Mouse (Mus musculus) intestine, embryonic 15.5 days (tissue): ENCODE results near the gene Clcc1. TPM values are rescaled to one million over a fixed set of nuclear protein-coding genes. Genes with fewer than 3 reads are reported as not detected.
"Not testable (repeated sequence)": the region's sequence is repeated elsewhere in the genome, so short reads cannot be mapped to it uniquely, and the experiment has no call there.

Source experiments
- ATAC-seq: fragments of 200-750 bp; cut with Nextera tagmentation; 2 replicates; pipeline ENCODE4 v1.8.0; 2017; ENCODE audit warnings: moderate TSS enrichment, moderate library complexity
- H3K27ac ChIP-seq: fragments of 300-500 bp; sonication (generic); 2 replicates; pipeline ENCODE4 v1.5.1; 2015; ENCODE audit warnings: mild to moderate bottlenecking, inconsistent platforms
- H3K27me3 ChIP-seq: fragments of 300-500 bp; sonication (generic); replicated peaks from 2 replicates; pipeline ENCODE4 v1.6.1; 2015; ENCODE audit warnings: inconsistent platforms
- H3K36me3 ChIP-seq: fragments of 300-500 bp; sonication (generic); 2 replicates; pipeline ENCODE4 v1.6.1; 2015; ENCODE audit warnings: inconsistent platforms
- H3K4me1 ChIP-seq: fragments of 300-500 bp; sonication (generic); replicated peaks from 2 replicates; pipeline ENCODE4 v1.6.1; 2015; ENCODE audit warnings: inconsistent platforms
- H3K4me2 ChIP-seq: fragments of 300-500 bp; sonication (generic); replicated peaks from 2 replicates; pipeline ENCODE4 v1.6.1; 2015; ENCODE audit warnings: mild to moderate bottlenecking, inconsistent platforms
- H3K4me3 ChIP-seq: fragments of 300-500 bp; sonication (generic); replicated peaks from 2 replicates; pipeline ENCODE4 v1.5.1; 2015; ENCODE audit warnings: inconsistent platforms
- H3K9ac ChIP-seq: fragments of 300-500 bp; sonication (generic); 2 replicates; pipeline ENCODE4 v1.6.1; 2015; ENCODE audit warnings: inconsistent platforms
- H3K9me3 ChIP-seq: fragments of 300-500 bp; sonication (generic); 2 replicates; pipeline ENCODE4 v1.6.1; 2016; ENCODE audit warnings: inconsistent platforms
- WGBS: fragments of 180-500 bp; shearing (Covaris S2); methylation state at CpG from one replicate; pipeline ENCODE4 v1.1.7; 2015; 5-methylcytosine and 5-hydroxymethylcytosine counted together
- polyA plus RNA-seq: library from polyadenylated mRNA; unstranded; fragments of >200 nt; fragmentation: Nextera tagmentation; extraction: Ambion mirVana; gene quantifications from 2 replicates; pipeline ENCODE4 v1.2.1, GENCODE M21; 2015

Clcc1 gene
- polyA plus RNA-seq, 1 experiment from 2014 or later = 74.3 TPM

DNA sequence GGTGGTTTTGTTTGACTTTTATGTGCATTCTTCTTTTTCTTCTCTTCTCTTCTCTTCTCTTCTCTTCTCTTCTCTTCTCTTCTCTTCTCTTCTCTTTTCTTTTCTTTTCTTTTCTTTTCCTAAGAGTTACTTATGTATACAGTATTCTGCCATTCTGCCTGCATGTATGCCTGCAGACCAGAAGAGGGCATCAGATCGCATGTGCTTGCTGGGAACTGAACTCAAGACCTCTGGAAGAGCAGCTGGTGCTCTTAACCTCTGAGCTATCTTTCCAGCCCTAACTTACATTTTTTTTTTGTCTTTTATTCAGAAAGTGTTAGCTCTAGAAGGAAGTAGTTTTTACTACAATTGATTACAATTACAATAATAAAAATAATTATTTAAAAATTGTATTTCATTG lies 7.2 kb downstream of the Clcc1 start:
- Histone ChIP-seq H3K9ac (no peak overlapping the region), H3K36me3 (peaks cover 14% of the 10 kb centered on the region), H3K9me3 (no peaks in the 10 kb centered on the region), H3K27me3 (no peaks in the 10 kb centered on the region), H3K27ac (no peak overlapping the region), H3K4me1 (no peaks in the 10 kb centered on the region), H3K4me2 (no peak overlapping the region), H3K4me3 (no peak overlapping the region)
- no peak for ATAC-seq
- 88% methylated on average over 1 of the region's 1 CpGs for WGBS

GRCm38 (mm10) chr3:108676616-108677015 lies 22.9 kb downstream of the Clcc1 start:
- Histone ChIP-seq H3K4me1 (no peaks in the 10 kb centered on the region), H3K4me3 (no peak overlapping the region), H3K9ac (no peak overlapping the region), H3K36me3 (peaks cover 27% of the 10 kb centered on the region), H3K27ac (no peak overlapping the region), H3K9me3 (no peaks in the 10 kb centered on the region), H3K4me2 (no peak overlapping the region), H3K27me3 (no peaks in the 10 kb centered on the region)
- 77% methylated on average over 4 of the region's 4 CpGs for WGBS
- ATAC-seq = no peak

DNA sequence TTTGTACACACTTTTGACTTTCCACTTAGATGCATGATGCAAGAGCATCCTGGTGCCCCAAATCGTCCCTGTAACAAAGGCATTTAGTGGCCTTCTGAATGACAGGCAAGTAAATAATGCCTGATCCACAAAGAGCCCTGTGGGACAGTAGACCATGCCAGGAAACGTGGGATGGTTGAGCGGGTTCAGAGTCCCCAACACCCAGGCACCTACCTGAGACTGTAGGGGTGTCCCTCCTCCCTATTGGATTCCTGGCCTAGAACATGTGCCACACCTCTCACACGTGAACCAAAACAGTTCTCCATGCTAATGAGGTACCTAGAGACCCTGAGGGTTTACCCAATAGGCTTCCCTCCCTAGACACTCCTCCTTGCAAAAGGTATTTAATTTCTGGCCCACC lies 27.3 kb downstream of the Clcc1 start:
- H3K4me3 ChIP-seq = no peak overlapping the region
- H3K4me1 ChIP-seq = no peaks in the 10 kb centered on the region
- WGBS = 82% methylated on average over 4 of the region's 4 CpGs
- H3K27ac ChIP-seq = no peak overlapping the region
- no peaks in the 10 kb centered on the region for H3K9me3 ChIP-seq
- H3K4me2 ChIP-seq = no peak overlapping the region
- no peak overlapping the region for H3K9ac ChIP-seq
- H3K36me3 ChIP-seq = peaks cover 36% of the 10 kb centered on the region
- H3K27me3 ChIP-seq = no peaks in the 10 kb centered on the region
- ATAC-seq = no peak

DNA sequence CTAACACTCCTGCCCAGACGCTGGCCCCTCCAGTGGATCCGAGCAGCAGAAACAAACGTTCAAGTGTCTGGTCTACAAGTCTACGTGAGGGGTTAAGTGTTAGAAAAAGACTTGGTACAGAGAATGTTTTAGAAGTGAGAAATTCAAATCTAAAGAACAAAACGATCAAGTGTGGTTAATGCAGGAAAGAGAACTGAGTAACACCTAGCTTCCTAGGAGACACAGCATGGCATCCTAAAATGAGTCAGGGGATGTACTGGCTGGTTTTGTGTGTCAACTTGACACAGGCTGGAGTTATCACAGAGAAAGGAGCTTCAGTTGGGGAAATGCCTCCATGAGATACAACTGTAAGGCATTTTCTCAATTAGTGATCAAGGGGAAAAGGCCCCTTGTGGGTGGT lies 29.9 kb downstream of the Clcc1 start:
- H3K36me3 ChIP-seq = peaks cover 34% of the 10 kb centered on the region
- not testable (repeated sequence) for H3K4me3 ChIP-seq

DNA sequence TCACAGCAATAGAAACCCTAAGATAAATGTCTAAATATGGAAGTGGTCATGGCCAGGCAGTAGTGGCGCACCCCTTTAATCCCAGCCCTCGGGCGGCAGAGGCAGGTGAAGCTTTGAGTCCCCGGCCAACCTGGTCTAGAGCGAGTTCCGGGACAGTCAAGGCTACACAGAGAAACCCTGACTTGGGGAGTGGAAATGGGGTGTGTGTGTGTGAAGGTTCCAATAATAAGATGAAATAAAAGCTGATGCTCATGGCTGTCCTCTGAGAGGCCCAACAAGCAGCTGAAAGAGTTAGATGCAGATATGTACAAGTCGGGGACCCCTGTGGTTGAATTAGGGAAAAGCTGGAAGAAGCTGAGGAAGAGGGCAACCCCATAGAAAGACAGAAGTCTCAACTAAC lies 32.0 kb downstream of the Clcc1 start:
- Histone ChIP-seq H3K9ac (no peak overlapping the region), H3K4me2 (no peak overlapping the region), H3K27me3 (no peaks in the 10 kb centered on the region), H3K4me3 (no peak overlapping the region), H3K9me3 (no peaks in the 10 kb centered on the region), H3K4me1 (no peaks in the 10 kb centered on the region), H3K36me3 (peaks cover 41% of the 10 kb centered on the region), H3K27ac (no peak overlapping the region)
- no peak for ATAC-seq
- 97% methylated on average over 7 of the region's 7 CpGs for WGBS

More for the DNA sequence above, 29.9 kb downstream of the Clcc1 start:
- H3K9ac ChIP-seq, ATAC-seq, H3K27ac ChIP-seq, H3K27me3 ChIP-seq, H3K9me3 ChIP-seq, H3K4me1 ChIP-seq, H3K4me2 ChIP-seq: not testable (repeated sequence)
- WGBS = 95% methylated on average over 5 of the region's 5 CpGs

DNA sequence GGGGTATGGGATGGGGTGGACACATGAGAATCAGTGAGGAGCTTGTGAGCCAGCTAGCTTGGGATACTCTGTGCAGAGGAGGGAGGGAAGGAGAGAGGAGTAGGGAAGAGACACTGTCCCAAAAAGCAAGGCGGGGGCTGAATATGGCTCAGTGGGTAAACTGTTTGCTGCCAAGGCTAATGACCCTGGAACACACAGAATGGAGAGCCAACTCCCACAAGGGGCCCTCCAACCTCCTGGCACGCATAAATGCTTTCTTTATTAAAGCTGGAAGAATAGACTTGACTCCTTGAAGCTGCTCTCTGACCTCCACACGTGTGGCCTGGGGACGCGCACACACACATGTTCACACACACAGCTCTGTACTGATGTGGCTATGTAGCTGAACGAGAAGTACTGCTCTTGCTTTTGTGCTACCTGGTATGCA lies 35.3 kb downstream of the Clcc1 start:
- Histone ChIP-seq H3K4me2 (no peak overlapping the region), H3K4me3 (no peak overlapping the region), H3K27me3 (no peaks in the 10 kb centered on the region), H3K36me3 (peaks cover 27% of the 10 kb centered on the region), H3K9ac (no peak overlapping the region), H3K27ac (no peak overlapping the region), H3K4me1 (no peaks in the 10 kb centered on the region), H3K9me3 (no peaks in the 10 kb centered on the region)
- whole genome bisulfite sequencing = 89% methylated on average over 6 of the region's 6 CpGs
- ATAC-seq = no peak

DNA sequence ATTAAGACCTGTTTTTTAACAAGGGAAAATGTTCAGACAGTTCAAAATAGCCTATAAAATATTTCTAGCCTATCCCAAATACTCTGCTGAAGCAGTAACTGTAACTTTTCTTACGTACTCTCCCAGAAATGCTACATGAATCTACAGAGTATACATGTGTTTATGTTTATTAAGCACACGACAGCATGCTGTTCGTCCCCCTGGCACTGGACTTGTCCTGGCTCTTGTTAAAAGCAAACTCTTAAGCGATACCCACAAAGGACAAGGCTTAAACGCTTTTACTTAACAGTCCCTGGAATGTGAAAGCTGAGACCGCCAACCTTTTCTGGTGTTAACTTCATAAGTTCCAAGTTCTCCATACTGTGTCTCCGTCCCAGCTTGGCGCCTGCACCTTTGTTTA lies 35.7 kb downstream of the Clcc1 start:
- Histone ChIP-seq H3K9ac (no peak overlapping the region), H3K4me1 (no peaks in the 10 kb centered on the region), H3K36me3 (peaks cover 25% of the 10 kb centered on the region), H3K4me3 (no peak overlapping the region), H3K9me3 (no peaks in the 10 kb centered on the region), H3K27ac (no peak overlapping the region), H3K4me2 (no peak overlapping the region), H3K27me3 (no peaks in the 10 kb centered on the region)
- ATAC-seq = no peak
- WGBS = 85% methylated on average over 8 of the region's 8 CpGs

GRCm38 (mm10) chr3:108689979-108690378 lies 36.3 kb downstream of the Clcc1 start:
- Histone ChIP-seq H3K27me3 (no peaks in the 10 kb centered on the region), H3K4me3 (no peak overlapping the region), H3K36me3 (peaks cover 28% of the 10 kb centered on the region), H3K4me1 (no peaks in the 10 kb centered on the region), H3K9ac (no peak overlapping the region), H3K27ac (no peak overlapping the region), H3K4me2 (no peak overlapping the region), H3K9me3 (no peaks in the 10 kb centered on the region)
- no peak for ATAC-seq
- WGBS = 68% methylated on average over 4 of the region's 4 CpGs

DNA sequence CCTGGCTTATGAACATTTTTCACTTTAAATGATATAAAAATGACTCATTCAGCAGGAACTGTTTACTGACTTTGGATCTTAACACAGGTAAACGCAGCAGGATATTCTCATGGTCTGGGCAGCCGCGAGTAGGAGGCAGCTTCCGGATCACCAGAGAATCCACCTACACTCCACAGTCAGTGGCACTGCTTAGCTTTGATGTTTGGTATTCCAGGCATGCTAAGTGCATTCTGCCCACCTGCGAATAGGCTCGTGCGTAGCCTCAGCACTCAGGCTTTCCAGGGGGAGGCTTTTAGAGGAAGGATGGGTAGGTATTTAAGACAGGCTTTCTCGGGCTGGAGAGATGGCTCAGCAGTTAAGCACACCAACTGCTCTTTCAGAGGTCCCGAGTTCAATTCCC lies 40.6 kb downstream of the Clcc1 start:
- peaks cover 26% of the 10 kb centered on the region; the same call in 1 of the 2 replicates for H3K36me3 ChIP-seq
- 72% methylated on average over 9 of the region's 9 CpGs for WGBS

GRCm38 (mm10) chr3:108698662-108699061 lies 44.9 kb downstream of the Clcc1 start:
- Histone ChIP-seq H3K9me3 (no peaks in the 10 kb centered on the region), H3K27me3 (no peaks in the 10 kb centered on the region), H3K27ac (no peak overlapping the region), H3K4me1 (no peaks in the 10 kb centered on the region), H3K4me2 (no peak overlapping the region), H3K9ac (no peak overlapping the region), H3K4me3 (no peak overlapping the region), H3K36me3 (peaks cover 25% of the 10 kb centered on the region; the same call in 1 of the 2 replicates)
- WGBS = 91% methylated on average over 8 of the region's 8 CpGs
- ATAC-seq = no peak

More for the DNA sequence above, 40.6 kb downstream of the Clcc1 start:
- no peaks in the 10 kb centered on the region for H3K4me1 ChIP-seq
- no peak overlapping the region for H3K4me3 ChIP-seq
- no peak overlapping the region for H3K4me2 ChIP-seq
- H3K9ac ChIP-seq = no peak overlapping the region
- no peak overlapping the region for H3K27ac ChIP-seq
- H3K27me3 ChIP-seq = no peaks in the 10 kb centered on the region
- peak; percentile 17; the same call in 1 of the 2 replicates for ATAC-seq
- no peaks in the 10 kb centered on the region for H3K9me3 ChIP-seq

DNA sequence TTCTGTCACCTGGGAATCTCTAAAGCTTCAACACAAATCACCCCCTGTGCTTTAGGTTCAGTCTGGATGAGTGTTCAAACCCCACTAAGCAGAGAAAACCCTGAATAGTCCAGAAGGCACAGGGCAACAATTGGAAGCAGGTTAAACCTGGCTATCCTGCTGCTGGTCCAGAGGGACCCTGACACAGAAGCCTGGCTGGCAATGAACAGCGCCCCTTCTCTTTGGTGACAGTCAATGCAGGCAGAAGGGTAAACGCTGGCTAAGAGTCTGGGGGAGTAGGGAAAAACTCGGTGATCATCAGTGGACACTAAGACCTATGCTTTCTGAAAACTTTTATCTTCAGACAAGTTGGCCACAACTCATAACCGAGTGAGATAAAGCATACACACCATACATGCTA lies 46.1 kb downstream of the Clcc1 start:
- H3K27me3 ChIP-seq = no peaks in the 10 kb centered on the region
- no peak overlapping the region for H3K4me3 ChIP-seq
- no peaks in the 10 kb centered on the region for H3K4me1 ChIP-seq
- H3K4me2 ChIP-seq = no peak overlapping the region
- peaks cover 21% of the 10 kb centered on the region; the same call in 1 of the 2 replicates for H3K36me3 ChIP-seq
- 84% methylated on average over 4 of the region's 4 CpGs for WGBS
- no peak for ATAC-seq
- no peaks in the 10 kb centered on the region for H3K9me3 ChIP-seq
- no peak overlapping the region for H3K27ac ChIP-seq
- no peak overlapping the region for H3K9ac ChIP-seq

- H3K4me2 ChIP-seq = no peak overlapping the region
- no peak overlapping the region for H3K27ac ChIP-seq
- no peaks in the 10 kb centered on the region for H3K4me1 ChIP-seq
- no peak overlapping the region for H3K9ac ChIP-seq
- H3K9me3 ChIP-seq = no peaks in the 10 kb centered on the region
- no peak for ATAC-seq
- H3K27me3 ChIP-seq = no peaks in the 10 kb centered on the region
- H3K4me3 ChIP-seq = no peak overlapping the region
- H3K36me3 ChIP-seq = peaks cover 13% of the 10 kb centered on the region; the same call in 1 of the 2 replicates
- 77% methylated on average over 1 of the region's 1 CpGs for WGBS
Observed at GRCm38 (mm10) chr3:108701256-108701655, 47.5 kb downstream of the Clcc1 start.

GRCm38 (mm10) chr3:108702789-108703188 lies 49.1 kb downstream of the Clcc1 start:
- H3K4me1 ChIP-seq = no peaks in the 10 kb centered on the region
- H3K4me3 ChIP-seq = no peak overlapping the region
- H3K27ac ChIP-seq = no peak overlapping the region
- H3K4me2 ChIP-seq = no peak overlapping the region
- no peaks in the 10 kb centered on the region for H3K27me3 ChIP-seq
- ATAC-seq = no peak
- 95% methylated on average over 8 of the region's 8 CpGs for WGBS
- no peaks in the 10 kb centered on the region for H3K9me3 ChIP-seq
- H3K9ac ChIP-seq = no peak overlapping the region
- peaks cover 8% of the 10 kb centered on the region; the same call in 1 of the 2 replicates for H3K36me3 ChIP-seq
